In the genomic region with DNA sequence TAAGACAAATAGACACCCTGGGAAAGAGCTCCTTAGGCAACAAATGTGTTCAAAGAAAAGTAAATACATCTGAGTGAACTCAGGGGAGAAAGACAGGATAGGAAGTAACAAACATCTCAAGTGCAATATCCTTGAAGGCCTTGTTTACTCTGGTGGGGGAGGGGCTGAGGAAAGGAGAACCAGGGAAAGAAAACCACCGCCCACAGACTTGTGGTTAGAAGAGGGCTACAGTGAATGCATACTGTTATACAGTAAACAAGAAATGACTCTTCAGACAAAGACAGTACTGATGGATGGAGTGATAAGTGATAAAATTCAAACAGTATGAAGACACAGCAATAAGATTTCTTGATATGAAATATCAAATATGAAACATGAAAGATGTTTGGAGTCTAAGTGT, we compare ENCODE assay signal across 11 mouse cellular contexts.
DNase-seq lines count a peak whose midpoint lies in the region; ATAC-seq lines count a peak whose summit lies in the region.
"Had no signal": no experiment of that assay in that cellular context is flagged by ENCODE, and none has a peak within 500 bp of the region (broad histone marks: within the 10 kb centered on the region; RNA-seq: fewer than 3 reads in every experiment).

No protein-coding gene starts in this region.

- 74% methylated on average over 1 of the region's 1 CpGs for WGBS in hindbrain, embryonic 16.5 days

- no peak overlapping the region for H3K9ac ChIP-seq in hindbrain, embryonic 16.5 days (ENCODE audit: low read depth, low read length)

- no peaks in the 10 kb centered on the region for H3K36me3 ChIP-seq in hindbrain, embryonic 16.5 days (ENCODE audit: control insufficient read depth, insufficient read depth, low read length)

- H3K4me2 ChIP-seq in hindbrain, embryonic 16.5 days (ENCODE audit: low read length): no peak overlapping the region

- H3K4me1 ChIP-seq in hindbrain, embryonic 16.5 days (ENCODE audit: control insufficient read depth, insufficient read depth, low read depth, low read length): no peaks in the 10 kb centered on the region

- no peak overlapping the region for H3K27ac ChIP-seq in hindbrain, embryonic 16.5 days (ENCODE audit: low read depth, low read length)
- H3K27ac ChIP-seq: gastrocnemius, adult 2 months had no signal

- no peak for ATAC-seq in hindbrain, embryonic 16.5 days

- H3K9me3 ChIP-seq in hindbrain, embryonic 16.5 days (ENCODE audit: control insufficient read depth, low read length): no peaks in the 10 kb centered on the region

- no peaks in the 10 kb centered on the region for H3K27me3 ChIP-seq in hindbrain, embryonic 16.5 days (replicated peaks; ENCODE audit: control insufficient read depth, insufficient read depth, low read length)

- DNase-seq in 3T3-L1 (ENCODE audit: low read depth, low spot score) (peak; percentile 31), A20 (ENCODE audit: low read depth, low spot score) (peak; percentile 34)
- DNase-seq in induced T-regulatory cell, adult 2 months (ENCODE audit: low read depth): peak; percentile 14
- DNase-seq in monocyte, adult 2 months (ENCODE audit: low read depth in 1 of 2, low spot score in 2 of 2): peak; percentile 1 to 25
- no peak for DNase-seq in right cerebral cortex, adult 18-20 months
- no peak for DNase-seq in spleen, adult 12 weeks (ENCODE audit: low spot score)
- DNase-seq: gastrocnemius, adult 2 months; heart, postnatal 10 days; kidney, adult 8-10 months had no signal

- no peak overlapping the region for H3K4me3 ChIP-seq in hindbrain, embryonic 16.5 days (ENCODE audit: low read length)
- H3K4me3 ChIP-seq: gastrocnemius, adult 2 months; myocyte had no signal

Comparison
In these comparisons a context has a peak if more than half of its experiments do, and no peak if none do; other contexts are left out.
1. DNase-seq: peak in 3T3-L1 (single experiment), A20 (single experiment), induced T-regulatory cell, adult 2 months (single experiment) and monocyte, adult 2 months (2 of 2); none in right cerebral cortex, adult 18-20 months (single experiment) and spleen, adult 12 weeks (single experiment).